Mouse (Mus musculus) hindbrain, embryonic 15.5 days (tissue): ENCODE results near the gene Arhgef33. TPM values are rescaled to one million over a fixed set of nuclear protein-coding genes. Genes with fewer than 3 reads are reported as not detected.

Source experiments
- ATAC-seq: fragments of 200-750 bp; cut with Nextera tagmentation; 2 replicates; pipeline ENCODE4 v1.8.0; 2017; ENCODE audit warnings: low read depth, moderate number of reproducible peaks, moderate TSS enrichment; ENCODE audit not compliant: low FRiP score
- H3K27ac ChIP-seq: fragments of 300-500 bp; sonication (generic); replicated peaks from 2 replicates; pipeline ENCODE4 v1.5.1; 2015; ENCODE audit warnings: mild to moderate bottlenecking, inconsistent platforms
- H3K27me3 ChIP-seq: fragments of 300-500 bp; sonication (generic); 2 replicates; pipeline ENCODE4 v1.6.1; 2015; ENCODE audit warnings: control low read depth, inconsistent platforms
- H3K36me3 ChIP-seq: fragments of 300-500 bp; sonication (generic); 2 replicates; pipeline ENCODE4 v1.6.1; 2015; ENCODE audit warnings: control low read depth, inconsistent platforms
- H3K4me1 ChIP-seq: fragments of 300-500 bp; sonication (generic); replicated peaks from 2 replicates; pipeline ENCODE4 v1.6.1; 2015; ENCODE audit warnings: control low read depth, inconsistent platforms
- H3K4me2 ChIP-seq: fragments of 300-500 bp; sonication (generic); 2 replicates; pipeline ENCODE4 v1.6.1; 2015; ENCODE audit warnings: moderate library complexity, mild to moderate bottlenecking, inconsistent platforms
- H3K4me3 ChIP-seq: fragments of 300-500 bp; sonication (generic); 2 replicates; pipeline ENCODE4 v1.5.1; 2015; ENCODE audit warnings: mild to moderate bottlenecking, inconsistent platforms
- H3K9ac ChIP-seq: fragments of 300-500 bp; sonication (generic); 2 replicates; pipeline ENCODE4 v1.6.1; 2015; ENCODE audit warnings: inconsistent platforms
- H3K9me3 ChIP-seq: fragments of 300-500 bp; sonication (generic); 2 replicates; pipeline ENCODE4 v1.6.1; 2016; ENCODE audit warnings: control low read depth, inconsistent platforms
- WGBS: fragments of 180-500 bp; shearing (Covaris S2); methylation state at CpG from one replicate; pipeline ENCODE4 v1.1.7; 2015; 5-methylcytosine and 5-hydroxymethylcytosine counted together
- polyA plus RNA-seq: library from polyadenylated mRNA; unstranded; fragments of >200 nt; fragmentation: Nextera tagmentation; extraction: Ambion mirVana; gene quantifications from 2 replicates; pipeline ENCODE4 v1.2.1, GENCODE M21; 2015

Arhgef33 gene
- polyA plus RNA-seq, 1 experiment from 2014 or later: 5.0 TPM

DNA sequence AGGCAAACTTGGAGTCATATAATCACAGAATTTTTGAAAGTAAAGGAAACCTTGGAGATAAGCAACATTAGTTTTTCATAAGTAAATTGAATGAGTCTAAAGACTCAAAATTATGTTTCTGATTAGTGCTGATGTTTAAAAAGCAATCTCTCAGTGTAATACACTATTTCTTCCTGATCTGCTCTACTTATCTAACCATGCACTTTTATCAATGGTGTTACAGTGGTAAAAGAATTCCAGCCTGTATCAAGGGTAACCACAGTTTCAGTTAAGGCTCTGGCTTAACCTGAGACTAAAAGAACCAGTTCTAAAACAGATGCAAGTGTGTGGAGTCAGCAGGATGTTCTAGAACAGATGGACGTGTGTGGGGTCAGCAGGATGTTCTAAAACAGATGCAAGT, 113.8 kb downstream of the Arhgef33 start:
- no peaks in the 10 kb centered on the region for H3K4me1 ChIP-seq
- H3K4me3 ChIP-seq: no peak overlapping the region
- no peak overlapping the region for H3K27ac ChIP-seq
- ATAC-seq: no peak
- no peaks in the 10 kb centered on the region for H3K9me3 ChIP-seq
- 98% methylated on average over 1 of the region's 1 CpGs for WGBS
- peaks cover 45% of the 10 kb centered on the region for H3K36me3 ChIP-seq
- H3K9ac ChIP-seq: no peak overlapping the region
- no peak overlapping the region for H3K4me2 ChIP-seq
- H3K27me3 ChIP-seq: no peaks in the 10 kb centered on the region

GRCm38 (mm10) chr17:80426171-80426570, 119.0 kb downstream of the Arhgef33 start:
- Histone ChIP-seq H3K4me3 (no peak overlapping the region), H3K9me3 (no peaks in the 10 kb centered on the region), H3K27me3 (no peaks in the 10 kb centered on the region), H3K36me3 (peaks cover 20% of the 10 kb centered on the region), H3K27ac (no peak overlapping the region), H3K4me2 (no peak overlapping the region), H3K4me1 (no peaks in the 10 kb centered on the region), H3K9ac (no peak overlapping the region)
- ATAC-seq: no peak
- WGBS: 89% methylated on average over 7 of the region's 7 CpGs

- Histone ChIP-seq H3K4me3 (no peak overlapping the region), H3K27ac (no peak overlapping the region), H3K9me3 (no peaks in the 10 kb centered on the region), H3K4me1 (no peaks in the 10 kb centered on the region), H3K9ac (no peak overlapping the region), H3K4me2 (no peak overlapping the region), H3K27me3 (no peaks in the 10 kb centered on the region), H3K36me3 (peaks cover 20% of the 10 kb centered on the region)
- no peak for ATAC-seq
- WGBS: 69% methylated on average over 5 of the region's 5 CpGs
These were observed 119.7 kb downstream of the Arhgef33 start for GRCm38 (mm10) chr17:80426901-80427300.

GRCm38 (mm10) chr17:80427966-80428365, 120.8 kb downstream of the Arhgef33 start:
- H3K4me3 ChIP-seq: no peak overlapping the region
- H3K36me3 ChIP-seq: peaks cover 17% of the 10 kb centered on the region
- no peaks in the 10 kb centered on the region for H3K4me1 ChIP-seq
- no peaks in the 10 kb centered on the region for H3K9me3 ChIP-seq
- H3K9ac ChIP-seq: no peak overlapping the region
- WGBS: 62% methylated on average over 2 of the region's 2 CpGs
- H3K4me2 ChIP-seq: no peak overlapping the region
- ATAC-seq: no peak
- H3K27ac ChIP-seq: no peak overlapping the region
- H3K27me3 ChIP-seq: no peaks in the 10 kb centered on the region

DNA sequence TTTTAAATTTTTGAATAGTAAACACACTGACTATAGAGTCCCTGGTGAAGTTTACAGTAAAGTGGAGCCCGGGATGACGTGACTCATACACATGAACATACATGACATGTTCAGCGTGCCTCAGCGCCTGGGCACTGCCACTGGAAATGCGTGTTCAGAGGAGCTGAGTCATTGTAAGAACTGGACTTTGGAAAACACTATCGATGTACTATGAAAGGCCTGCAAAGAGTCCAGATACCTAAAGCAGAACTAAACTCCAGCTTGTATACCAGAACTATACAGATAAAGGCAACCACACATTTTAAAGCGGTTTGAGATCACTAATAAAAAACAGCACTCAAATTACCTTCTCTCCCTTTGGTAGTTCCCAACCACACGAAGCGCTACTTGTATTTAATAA, 124.8 kb downstream of the Arhgef33 start:
- Histone ChIP-seq H3K36me3 (peaks cover 27% of the 10 kb centered on the region), H3K27ac (no peak overlapping the region), H3K9me3 (no peaks in the 10 kb centered on the region), H3K4me2 (no peak overlapping the region), H3K27me3 (no peaks in the 10 kb centered on the region), H3K4me3 (no peak overlapping the region), H3K9ac (no peak overlapping the region), H3K4me1 (no peaks in the 10 kb centered on the region)
- 96% methylated on average over 9 of the region's 9 CpGs for WGBS
- ATAC-seq: no peak

DNA sequence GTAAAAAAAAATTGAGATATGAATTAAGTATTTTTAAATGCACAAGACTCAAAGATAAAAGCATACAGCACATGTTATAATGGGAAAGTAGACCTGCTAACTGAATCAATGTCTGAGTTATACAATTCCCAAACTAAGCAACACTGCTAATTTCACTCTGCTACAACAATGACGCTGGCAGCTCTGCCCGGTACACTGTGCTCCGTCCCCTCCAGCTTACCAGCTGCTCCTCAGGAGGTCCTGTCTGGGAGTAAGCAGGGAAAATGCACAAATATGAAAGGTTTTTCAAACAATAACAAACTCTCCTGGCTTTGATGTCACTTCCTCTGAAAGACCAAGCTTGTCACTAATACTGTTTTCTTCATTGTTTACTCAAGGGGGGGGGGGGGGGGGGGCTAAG, 127.2 kb downstream of the Arhgef33 start:
- Histone ChIP-seq H3K36me3 (peaks cover 32% of the 10 kb centered on the region), H3K9me3 (no peaks in the 10 kb centered on the region), H3K4me3 (no peak overlapping the region), H3K4me1 (no peaks in the 10 kb centered on the region), H3K27me3 (no peaks in the 10 kb centered on the region), H3K27ac (no peak overlapping the region), H3K4me2 (no peak overlapping the region), H3K9ac (no peak overlapping the region)
- ATAC-seq: no peak
- 57% methylated on average over 3 of the region's 3 CpGs for WGBS

DNA sequence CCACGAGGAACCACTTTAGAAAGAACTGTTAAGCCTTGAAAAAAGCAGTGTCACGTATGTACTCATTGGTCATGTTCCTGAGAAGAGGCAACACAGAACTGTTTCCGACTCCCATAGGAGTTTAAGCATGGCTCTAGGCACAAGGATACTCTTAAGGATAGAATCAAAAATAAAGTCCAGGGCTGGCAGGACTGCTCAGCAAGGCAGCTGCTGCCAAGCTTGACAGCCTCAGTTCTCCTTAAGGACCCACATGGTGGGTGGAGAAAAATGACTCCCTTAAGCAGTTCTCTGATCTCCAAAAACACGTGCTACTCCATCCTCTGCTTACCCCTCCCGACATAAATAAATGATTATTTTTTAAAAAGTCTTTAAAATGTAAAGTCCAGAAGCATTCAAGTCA, 128.5 kb downstream of the Arhgef33 start:
- Histone ChIP-seq H3K4me2 (no peak overlapping the region), H3K9ac (no peak overlapping the region), H3K36me3 (peaks cover 30% of the 10 kb centered on the region), H3K27me3 (no peaks in the 10 kb centered on the region), H3K4me1 (no peaks in the 10 kb centered on the region), H3K27ac (no peak overlapping the region), H3K4me3 (no peak overlapping the region), H3K9me3 (no peaks in the 10 kb centered on the region)
- ATAC-seq: no peak
- 89% methylated on average over 5 of the region's 5 CpGs for WGBS

- no peak overlapping the region for H3K4me2 ChIP-seq
- no peaks in the 10 kb centered on the region for H3K4me1 ChIP-seq
- H3K36me3 ChIP-seq: peaks cover 54% of the 10 kb centered on the region
- H3K9me3 ChIP-seq: no peaks in the 10 kb centered on the region
- no peak for ATAC-seq
- H3K27ac ChIP-seq: no peak overlapping the region
- WGBS: 95% methylated on average over 7 of the region's 7 CpGs
- H3K9ac ChIP-seq: no peak overlapping the region
- no peak overlapping the region for H3K4me3 ChIP-seq
- H3K27me3 ChIP-seq: no peaks in the 10 kb centered on the region
These were observed 138.2 kb downstream of the Arhgef33 start for GRCm38 (mm10) chr17:80445433-80445832.

GRCm38 (mm10) chr17:80446470-80446869, 139.3 kb downstream of the Arhgef33 start:
- no peak overlapping the region for H3K4me2 ChIP-seq
- H3K27ac ChIP-seq: no peak overlapping the region
- ATAC-seq: no peak
- no peaks in the 10 kb centered on the region for H3K9me3 ChIP-seq
- no peak overlapping the region for H3K9ac ChIP-seq
- H3K27me3 ChIP-seq: no peaks in the 10 kb centered on the region
- peaks cover 54% of the 10 kb centered on the region for H3K36me3 ChIP-seq
- H3K4me3 ChIP-seq: no peak overlapping the region
- 98% methylated on average over 5 of the region's 5 CpGs for WGBS
- H3K4me1 ChIP-seq: no peaks in the 10 kb centered on the region

Other genes starting within 250 kb of the Arhgef33 start
- 58.6 and 62.1 TPM in 2 replicates for gene Hnrnpll, start 245.1 kb upstream of the Arhgef33 start, polyA plus RNA-seq
- 2.1 and 2.2 TPM in 2 replicates for gene Galm, start 179.9 kb upstream of the Arhgef33 start, polyA plus RNA-seq
- 372 and 395 TPM in 2 replicates for gene Srsf7, start 100.1 kb upstream of the Arhgef33 start, polyA plus RNA-seq
- 0.08 and 0.29 TPM in 2 replicates for gene Ttc39d, start 99.9 kb upstream of the Arhgef33 start, polyA plus RNA-seq
- gene Gemin6, start 83.0 kb upstream of the Arhgef33 start, polyA plus RNA-seq: 17.6 and 23.8 TPM in 2 replicates
- gene Morn2, start 17.2 kb upstream of the Arhgef33 start, polyA plus RNA-seq: 54.2 and 56.9 TPM in 2 replicates
- gene Dhx57, start 16.9 kb upstream of the Arhgef33 start, polyA plus RNA-seq: 52.0 and 55.1 TPM in 2 replicates
- gene Gm10190, start 66.1 kb downstream of the Arhgef33 start, polyA plus RNA-seq: 3.0 and 3.2 TPM in 2 replicates
- gene Sos1, start 173.0 kb downstream of the Arhgef33 start, polyA plus RNA-seq: 8.2 and 8.4 TPM in 2 replicates